Mouse (Mus musculus): ENCODE data around the gene Ankfn1.

The Ankfn1 gene

GRCm38 (mm10) chr11:89356479-89356878, 421.0 kb downstream of the Ankfn1 start:
- no peak for DNase-seq

- DNase-seq = no peak
Observed at GRCm38 (mm10) chr11:89356018-89356417, 421.4 kb downstream of the Ankfn1 start.

GRCm38 (mm10) chr11:89340238-89340637, 437.2 kb downstream of the Ankfn1 start:
- DNase-seq = no peak

All from cerebellum, postnatal 36 days (tissue).